Mouse (Mus musculus) kidney, adult 2 months (tissue): ENCODE results near the gene Ccdc107.

Source experiments
- CTCF ChIP-seq: fragments of 200-500 bp; conservative IDR thresholded peaks from 2 replicates; pipeline ENCODE4 v1.5.1; 2011; ENCODE audit warnings: low read depth, mild to moderate bottlenecking, control low read depth, low read length, moderate library complexity, mixed read lengths; ENCODE audit not compliant: insufficient read depth, insufficient read length
- POLR2A ChIP-seq: fragments of 200-500 bp; IDR thresholded peaks from one replicate; pipeline ENCODE4 v1.6.1; 2011; ENCODE audit warnings: low read depth, low read length, control low read depth

DNA sequence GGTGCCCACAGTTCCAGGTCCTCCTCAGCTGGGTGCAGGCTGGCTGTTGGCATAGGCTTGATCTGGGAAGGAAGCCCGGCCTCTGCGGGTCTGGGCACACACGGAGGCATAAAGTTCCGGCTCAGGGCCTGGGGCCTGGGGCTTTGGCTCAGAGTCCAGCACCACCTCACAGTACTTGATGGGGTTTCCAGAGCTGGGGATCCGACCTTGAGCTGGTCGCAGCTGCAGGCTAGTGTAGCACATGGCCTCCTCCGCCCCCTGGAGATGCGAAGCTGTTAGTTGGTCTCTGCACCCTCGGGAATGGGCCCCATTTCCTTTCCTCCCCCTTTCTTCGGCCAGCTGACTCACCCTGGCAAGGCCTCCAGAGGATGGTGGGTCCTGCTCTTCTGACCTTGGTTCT is 10.1 kb upstream of the Ccdc107 start:
- TF ChIP-seq CTCF (no peak), POLR2A (no peak)
